Comparison of ENCODE assay signal across 7 mouse cellular contexts in genomic region chr7:27837896-27838295, GRCm38 (mm10). TPM values are rescaled to one million over a fixed set of nuclear protein-coding genes. Genes with fewer than 3 reads are reported as not detected.
DNase-seq lines count a peak whose midpoint lies in the region; ATAC-seq and TF ChIP-seq lines count a peak whose summit lies in the region.

No protein-coding gene starts in this region.

- peaks cover 64% of the 10 kb centered on the region for H3K4me1 ChIP-seq in megakaryocyte, embryonic 14.5 days
- H3K4me1 ChIP-seq in embryonic facial prominence, embryonic 12.5 days: peaks cover 5% of the 10 kb centered on the region
- 0 out of 2 replicates have a peak, but pooled peaks cover 3% of the 10 kb centered on the region for H3K4me1 ChIP-seq in intestine, embryonic 14.5 days (replicated peaks; ENCODE audit: control insufficient read depth, insufficient read depth, low read length)
- no peaks in the 10 kb centered on the region for H3K4me1 ChIP-seq in midbrain, postnatal 0 days (ENCODE audit: insufficient read depth, low read length)

- no peak for ATAC-seq in megakaryocyte, adult 5-6 weeks (ENCODE audit: poor library complexity, severe bottlenecking)
- ATAC-seq in embryonic facial prominence, embryonic 12.5 days (ENCODE audit: insufficient number of reproducible peaks, insufficient read depth, low FRiP score, low TSS enrichment): no peak
- no peak; the same call in 1 of the 2 replicates for ATAC-seq in intestine, embryonic 14.5 days (replicated peaks; ENCODE audit: low FRiP score, low TSS enrichment, low read depth)
- ATAC-seq in midbrain, postnatal 0 days (ENCODE audit: low FRiP score): peak; percentile 47; the same call in 1 of the 2 replicates

- DNase-seq in intestine, embryonic 14.5 days (ENCODE audit: low spot score): no peak
- DNase-seq in midbrain, postnatal 0 days (ENCODE audit: low spot score): peak; percentile 19
- DNase-seq in urinary bladder, postnatal 14 days (ENCODE audit: low spot score): no peak
- DNase-seq in layer of hippocampus, postnatal 36 days: no peak

- peak overlapping the region; percentile 63 for H3K9ac ChIP-seq in embryonic facial prominence, embryonic 12.5 days
- H3K9ac ChIP-seq in intestine, embryonic 14.5 days (ENCODE audit: low read length): peak overlapping the region; percentile 66
- peak overlapping the region; percentile 59 for H3K9ac ChIP-seq in midbrain, postnatal 0 days (replicated peaks; ENCODE audit: low read length, poor library complexity, severe bottlenecking)

- H3K4me3 ChIP-seq in megakaryocyte, embryonic 14.5 days (replicated peaks): peak overlapping the region; percentile 94
- H3K4me3 ChIP-seq in embryonic facial prominence, embryonic 12.5 days: peak overlapping the region; percentile 64
- H3K4me3 ChIP-seq in intestine, embryonic 14.5 days (ENCODE audit: low read depth, low read length): peak overlapping the region; percentile 60
- peak overlapping the region; percentile 42 for H3K4me3 ChIP-seq in midbrain, postnatal 0 days (ENCODE audit: low read depth, low read length)

- no peaks in the 10 kb centered on the region for H3K27me3 ChIP-seq in megakaryocyte, embryonic 14.5 days (replicated peaks)
- no peaks in the 10 kb centered on the region for H3K27me3 ChIP-seq in embryonic facial prominence, embryonic 12.5 days
- H3K27me3 ChIP-seq in intestine, embryonic 14.5 days (replicated peaks; ENCODE audit: control insufficient read depth, insufficient read depth, low read length): no peaks in the 10 kb centered on the region
- H3K27me3 ChIP-seq in midbrain, postnatal 0 days (ENCODE audit: insufficient read depth, low read length): no peaks in the 10 kb centered on the region

- peak overlapping the region; percentile 49 for H3K4me2 ChIP-seq in embryonic facial prominence, embryonic 12.5 days (replicated peaks)
- H3K4me2 ChIP-seq in intestine, embryonic 14.5 days (ENCODE audit: low read length): peak overlapping the region; percentile 74
- peak overlapping the region; percentile 60 for H3K4me2 ChIP-seq in midbrain, postnatal 0 days (ENCODE audit: low read depth, low read length, poor library complexity, severe bottlenecking)

- peak overlapping the region; percentile 76; the same call in 1 of the 2 replicates for H3K27ac ChIP-seq in embryonic facial prominence, embryonic 12.5 days
- peak overlapping the region; percentile 79 for H3K27ac ChIP-seq in intestine, embryonic 14.5 days (ENCODE audit: low read depth)
- H3K27ac ChIP-seq in midbrain, postnatal 0 days (ENCODE audit: low read depth, low read length): peak overlapping the region; percentile 81

- no peak for TF ChIP-seq CTCF in midbrain, postnatal 0 days (IDR thresholded peaks at IDR 0.05)

- H3K9me3 ChIP-seq in megakaryocyte, embryonic 14.5 days: no peaks in the 10 kb centered on the region
- H3K9me3 ChIP-seq in embryonic facial prominence, embryonic 12.5 days: no peaks in the 10 kb centered on the region
- no peaks in the 10 kb centered on the region for H3K9me3 ChIP-seq in intestine, embryonic 14.5 days (ENCODE audit: control insufficient read depth, low read length)
- H3K9me3 ChIP-seq in midbrain, postnatal 0 days (ENCODE audit: low read length): no peaks in the 10 kb centered on the region

- WGBS in embryonic facial prominence, embryonic 12.5 days: 36% methylated on average over 6 of the region's 6 CpGs
- 28% methylated on average over 6 of the region's 6 CpGs for WGBS in intestine, embryonic 14.5 days
- 21% methylated on average over 6 of the region's 6 CpGs for WGBS in midbrain, postnatal 0 days

- peaks cover 2% of the 10 kb centered on the region for H3K36me3 ChIP-seq in megakaryocyte, embryonic 14.5 days (replicated peaks; ENCODE audit: low read length)
- H3K36me3 ChIP-seq in embryonic facial prominence, embryonic 12.5 days: no peaks in the 10 kb centered on the region
- no peaks in the 10 kb centered on the region for H3K36me3 ChIP-seq in intestine, embryonic 14.5 days (ENCODE audit: control insufficient read depth, insufficient read depth, low read length)
- no peaks in the 10 kb centered on the region for H3K36me3 ChIP-seq in midbrain, postnatal 0 days (ENCODE audit: insufficient read depth, low read length)

RNA-seq across cellular contexts. Expression of gene Zfp59, which starts 0.5 kb away (rescaled TPM):
- polyA plus RNA-seq in megakaryocyte, embryonic 14.5 days (2012; ENCODE audit: insufficient read depth, low replicate concordance): not detected in 2 replicates
- total RNA-seq in megakaryocyte, adult 5-6 weeks (2015): 2.3 and 3.7 TPM in 2 replicates
- total RNA-seq in megakaryocyte, adult 5-6 weeks (2017): 2.3 and 3.7 TPM in 2 replicates
- 9.4 and 10.5 TPM in 2 replicates for polyA plus RNA-seq in embryonic facial prominence, embryonic 12.5 days (2016; fragmentation: Nextera tagmentation; extraction: Ambion mirVana)
- 7.4 and 10.4 TPM in 2 replicates for polyA plus RNA-seq in intestine, embryonic 14.5 days (2014; fragmentation: Nextera tagmentation; extraction: Ambion mirVana)
- 6.8 and 10.1 TPM in 2 replicates for total RNA-seq in midbrain, postnatal 0 days (2014; rRNA removed)
- polyA plus RNA-seq in midbrain, postnatal 0 days (2015; fragmentation: Nextera tagmentation; extraction: Ambion mirVana): 4.7 and 5.8 TPM in 2 replicates
- 1 to 10 TPM; 4.1 to 4.4 TPM for total RNA-seq in layer of hippocampus, postnatal 36 days (2021)

RNA-seq across cellular contexts. Expression of gene Zfp607a, which starts 19.4 kb away (rescaled TPM):
- not detected in 2 replicates for polyA plus RNA-seq in megakaryocyte, embryonic 14.5 days (2012; ENCODE audit: insufficient read depth, low replicate concordance)
- total RNA-seq in megakaryocyte, adult 5-6 weeks (2015): 5.4 and 5.8 TPM in 2 replicates
- total RNA-seq in megakaryocyte, adult 5-6 weeks (2017): 9.0 and 10.0 TPM in 2 replicates
- polyA plus RNA-seq in embryonic facial prominence, embryonic 12.5 days (2016; fragmentation: Nextera tagmentation; extraction: Ambion mirVana): 3.9 and 4.5 TPM in 2 replicates
- polyA plus RNA-seq in intestine, embryonic 14.5 days (2014; fragmentation: Nextera tagmentation; extraction: Ambion mirVana): 4.3 and 5.0 TPM in 2 replicates
- 0.71 and 1.5 TPM in 2 replicates for total RNA-seq in midbrain, postnatal 0 days (2014; rRNA removed)
- polyA plus RNA-seq in midbrain, postnatal 0 days (2015; fragmentation: Nextera tagmentation; extraction: Ambion mirVana): 0.53 and 0.68 TPM in 2 replicates
- total RNA-seq in layer of hippocampus, postnatal 36 days (2021): 1 to 10 TPM; 1.9 to 2.5 TPM

RNA-seq across cellular contexts. Expression of gene Zfp626, which starts 30.9 kb away (rescaled TPM):
- polyA plus RNA-seq in megakaryocyte, embryonic 14.5 days (2012; ENCODE audit: insufficient read depth, low replicate concordance): 0.03 TPM in 1 of 2 replicates, not detected in the other
- 5.9 and 6.2 TPM in 2 replicates for total RNA-seq in megakaryocyte, adult 5-6 weeks (2015)
- 5.0 and 5.4 TPM in 2 replicates for total RNA-seq in megakaryocyte, adult 5-6 weeks (2017)
- polyA plus RNA-seq in embryonic facial prominence, embryonic 12.5 days (2016; fragmentation: Nextera tagmentation; extraction: Ambion mirVana): 2.2 and 3.1 TPM in 2 replicates
- polyA plus RNA-seq in intestine, embryonic 14.5 days (2014; fragmentation: Nextera tagmentation; extraction: Ambion mirVana): 1.8 TPM in 2 replicates
- total RNA-seq in midbrain, postnatal 0 days (2014; rRNA removed): 6.4 and 7.3 TPM in 2 replicates
- polyA plus RNA-seq in midbrain, postnatal 0 days (2015; fragmentation: Nextera tagmentation; extraction: Ambion mirVana): 0.81 and 0.88 TPM in 2 replicates
- 1 to 10 TPM; 8.8 to 10.0 TPM for total RNA-seq in layer of hippocampus, postnatal 36 days (2021)

Comparison
In these comparisons a context has a peak if more than half of its experiments do, and no peak if none do; other contexts are left out.
1. H3K4me3 ChIP-seq: peak in every context shown above with its lines; median percentile 94 in megakaryocyte, embryonic 14.5 days; 64 in embryonic facial prominence, embryonic 12.5 days; 60 in intestine, embryonic 14.5 days; 42 in midbrain, postnatal 0 days.